Mouse (Mus musculus) forebrain, embryonic 15.5 days (tissue): ENCODE measurements around the gene Tmem38b. TPM values are rescaled to one million over a fixed set of nuclear protein-coding genes. Genes with fewer than 3 reads are reported as not detected.
A peak's percentile ranks its signal among the peaks of the same experiment; 100 is the strongest.
"Not testable (repeated sequence)": the region's sequence is repeated elsewhere in the genome, so short reads cannot be mapped to it uniquely, and the experiment has no call there.

Source experiments
- ATAC-seq: fragments of 200-750 bp; cut with Nextera tagmentation; replicated peaks from 2 replicates; pipeline ENCODE4 v1.8.0; 2017; ENCODE audit warnings: mild to moderate bottlenecking, moderate TSS enrichment, moderate library complexity
- H3K27ac ChIP-seq: fragments of 300-500 bp; sonication (generic); replicated peaks from 2 replicates; pipeline ENCODE4 v1.5.1; 2015; ENCODE audit warnings: mild to moderate bottlenecking, inconsistent platforms
- H3K27me3 ChIP-seq: fragments of 300-500 bp; sonication (generic); 2 replicates; pipeline ENCODE4 v1.6.1; 2015; ENCODE audit warnings: inconsistent platforms
- H3K36me3 ChIP-seq: fragments of 300-500 bp; sonication (generic); 2 replicates; pipeline ENCODE4 v1.6.1; 2015; ENCODE audit warnings: mild to moderate bottlenecking, inconsistent platforms
- H3K4me1 ChIP-seq: fragments of 300-500 bp; sonication (generic); 2 replicates; pipeline ENCODE4 v1.6.1; 2015; ENCODE audit warnings: inconsistent platforms
- H3K4me2 ChIP-seq: fragments of 300-500 bp; sonication (generic); replicated peaks from 2 replicates; pipeline ENCODE4 v1.6.1; 2015; ENCODE audit warnings: mild to moderate bottlenecking, inconsistent platforms
- H3K4me3 ChIP-seq: fragments of 300-500 bp; sonication (generic); 2 replicates; pipeline ENCODE4 v1.5.1; 2015; ENCODE audit warnings: mild to moderate bottlenecking, inconsistent platforms
- H3K9ac ChIP-seq: fragments of 300-500 bp; sonication (generic); replicated peaks from 2 replicates; pipeline ENCODE4 v1.6.1; 2015; ENCODE audit warnings: mild to moderate bottlenecking, inconsistent platforms
- H3K9me3 ChIP-seq: fragments of 300-500 bp; sonication (generic); 2 replicates; pipeline ENCODE4 v1.6.1; 2016; ENCODE audit warnings: inconsistent platforms
- WGBS: fragments of 180-500 bp; shearing (Covaris S2); methylation state at CpG from one replicate; pipeline ENCODE4 v1.1.7; 2015; ENCODE audit warnings: mixed read lengths; 5-methylcytosine and 5-hydroxymethylcytosine counted together
- polyA plus RNA-seq: library from polyadenylated mRNA; unstranded; fragments of >200 nt; fragmentation: Nextera tagmentation; extraction: Ambion mirVana; gene quantifications from 2 replicates; pipeline ENCODE4 v1.2.1, GENCODE M21; 2015

Tmem38b gene
- polyA plus RNA-seq, 1 experiment from 2014 or later, result 6.7 TPM

- H3K4me1 ChIP-seq, result peaks cover 12% of the 10 kb centered on the region; the same call in 1 of the 2 replicates
- WGBS, result 31% methylated on average over 7 of the region's 7 CpGs
These were observed 26.8 kb upstream of the Tmem38b start for GRCm38 (mm10) chr4:53798896-53799676.

GRCm38 (mm10) chr4:53799753-53800152 lies 26.1 kb upstream of the Tmem38b start:
- Histone ChIP-seq H3K4me1 (peaks cover 12% of the 10 kb centered on the region; the same call in 1 of the 2 replicates), H3K4me2 (no peak overlapping the region), H3K9me3 (no peaks in the 10 kb centered on the region), H3K9ac (no peak overlapping the region), H3K4me3 (no peak overlapping the region), H3K27me3 (no peaks in the 10 kb centered on the region), H3K36me3 (no peaks in the 10 kb centered on the region), H3K27ac (no peak overlapping the region)
- 27% methylated on average over 1 of the region's 1 CpGs for WGBS
- peak; percentile 53; the same call in 1 of the 2 replicates for ATAC-seq

More at GRCm38 (mm10) chr4:53798896-53799676, 26.8 kb upstream of the Tmem38b start:
- Histone ChIP-seq H3K9me3 (no peaks in the 10 kb centered on the region), H3K27ac (no peak overlapping the region), H3K4me3 (no peak overlapping the region), H3K36me3 (no peaks in the 10 kb centered on the region), H3K4me2 (no peak overlapping the region), H3K9ac (no peak overlapping the region), H3K27me3 (no peaks in the 10 kb centered on the region)
- ATAC-seq, result no peak

GRCm38 (mm10) chr4:53803674-53804073 lies 22.2 kb upstream of the Tmem38b start:
- H3K4me3 ChIP-seq, ATAC-seq, H3K4me1 ChIP-seq, H3K27ac ChIP-seq, H3K27me3 ChIP-seq, H3K4me2 ChIP-seq, H3K9me3 ChIP-seq, H3K9ac ChIP-seq, H3K36me3 ChIP-seq: not testable (repeated sequence)
- WGBS, result 91% methylated on average over 8 of the region's 8 CpGs

- not testable (repeated sequence) for H3K9me3 ChIP-seq, ATAC-seq, H3K9ac ChIP-seq, H3K4me3 ChIP-seq, H3K27ac ChIP-seq, H3K36me3 ChIP-seq, H3K27me3 ChIP-seq, H3K4me2 ChIP-seq, H3K4me1 ChIP-seq
- 75% methylated on average over 6 of the region's 6 CpGs for WGBS
These were observed 19.4 kb upstream of the Tmem38b start for GRCm38 (mm10) chr4:53806428-53806827.

- Histone ChIP-seq H3K9me3 (no peaks in the 10 kb centered on the region), H3K9ac (no peak overlapping the region), H3K27ac (no peak overlapping the region), H3K4me3 (no peak overlapping the region), H3K4me1 (no peaks in the 10 kb centered on the region), H3K4me2 (no peak overlapping the region), H3K36me3 (no peaks in the 10 kb centered on the region), H3K27me3 (no peaks in the 10 kb centered on the region)
- ATAC-seq, result no peak
- 77% methylated on average over 5 of the region's 5 CpGs for WGBS
These were observed 7.5 kb upstream of the Tmem38b start for GRCm38 (mm10) chr4:53818320-53818719.

- no peak overlapping the region for H3K9ac ChIP-seq
- no peak for ATAC-seq
- no peaks in the 10 kb centered on the region for H3K27me3 ChIP-seq
- peaks cover 7% of the 10 kb centered on the region for H3K4me1 ChIP-seq
- no peak overlapping the region for H3K27ac ChIP-seq
- no peak overlapping the region for H3K4me3 ChIP-seq
- no peaks in the 10 kb centered on the region for H3K9me3 ChIP-seq
- no peak overlapping the region for H3K4me2 ChIP-seq
- WGBS, result 37% methylated on average over 6 of the region's 6 CpGs
- no peaks in the 10 kb centered on the region for H3K36me3 ChIP-seq
These were observed 2.1 kb upstream of the Tmem38b start for GRCm38 (mm10) chr4:53823697-53824096.

GRCm38 (mm10) chr4:53824831-53825230 lies 1.0 kb upstream of the Tmem38b start:
- Histone ChIP-seq H3K27me3 (no peaks in the 10 kb centered on the region), H3K27ac (no peak overlapping the region), H3K9ac (no peak overlapping the region), H3K4me3 (no peak overlapping the region), H3K4me2 (no peak overlapping the region), H3K4me1 (peaks cover 7% of the 10 kb centered on the region), H3K9me3 (no peaks in the 10 kb centered on the region), H3K36me3 (no peaks in the 10 kb centered on the region)
- 63% methylated on average over 4 of the region's 4 CpGs for WGBS
- no peak for ATAC-seq

GRCm38 (mm10) chr4:53826641-53827248 lies 900 bp downstream of the Tmem38b start:
- 11% methylated on average over 11 of the region's 11 CpGs for WGBS
- no peaks in the 10 kb centered on the region for H3K9me3 ChIP-seq
- ATAC-seq, result no peak
- peak overlapping the region; percentile 68 for H3K4me2 ChIP-seq
- peak overlapping the region; percentile 74 for H3K9ac ChIP-seq
- H3K4me1 ChIP-seq, result peaks cover 7% of the 10 kb centered on the region
- H3K4me3 ChIP-seq, result peak overlapping the region; percentile 81
- H3K27me3 ChIP-seq, result no peaks in the 10 kb centered on the region
- H3K36me3 ChIP-seq, result no peaks in the 10 kb centered on the region
- H3K27ac ChIP-seq, result no peak overlapping the region

GRCm38 (mm10) chr4:53827869-53828268 lies 2.0 kb downstream of the Tmem38b start:
- Histone ChIP-seq H3K4me1 (peaks cover 7% of the 10 kb centered on the region), H3K9me3 (no peaks in the 10 kb centered on the region), H3K4me3 (no peak overlapping the region), H3K9ac (no peak overlapping the region), H3K27ac (no peak overlapping the region), H3K36me3 (no peaks in the 10 kb centered on the region), H3K4me2 (no peak overlapping the region), H3K27me3 (no peaks in the 10 kb centered on the region)
- ATAC-seq, result no peak
- WGBS, result 83% methylated on average over 5 of the region's 5 CpGs

GRCm38 (mm10) chr4:53828914-53829313 lies 3.1 kb downstream of the Tmem38b start:
- Histone ChIP-seq H3K9ac (no peak overlapping the region), H3K4me2 (no peak overlapping the region), H3K4me3 (no peak overlapping the region), H3K4me1 (peaks cover 7% of the 10 kb centered on the region), H3K27me3 (no peaks in the 10 kb centered on the region), H3K36me3 (no peaks in the 10 kb centered on the region), H3K9me3 (no peaks in the 10 kb centered on the region), H3K27ac (no peak overlapping the region)
- no peak for ATAC-seq
- WGBS, result 91% methylated on average over 3 of the region's 3 CpGs

- Histone ChIP-seq H3K27me3 (no peaks in the 10 kb centered on the region), H3K4me3 (no peak overlapping the region), H3K4me1 (peaks cover 7% of the 10 kb centered on the region), H3K4me2 (no peak overlapping the region), H3K9ac (no peak overlapping the region), H3K27ac (no peak overlapping the region), H3K36me3 (no peaks in the 10 kb centered on the region), H3K9me3 (no peaks in the 10 kb centered on the region)
- no peak for ATAC-seq
- WGBS, result 85% methylated on average over 4 of the region's 4 CpGs
These were observed 4.2 kb downstream of the Tmem38b start for GRCm38 (mm10) chr4:53830016-53830415.

- H3K36me3 ChIP-seq, result no peaks in the 10 kb centered on the region
- no peaks in the 10 kb centered on the region for H3K9me3 ChIP-seq
- 99% methylated on average over 2 of the region's 2 CpGs for WGBS
- H3K9ac ChIP-seq, result no peak overlapping the region
- no peak overlapping the region for H3K4me3 ChIP-seq
- H3K27me3 ChIP-seq, result no peaks in the 10 kb centered on the region
- H3K4me1 ChIP-seq, result peaks cover 7% of the 10 kb centered on the region
- H3K27ac ChIP-seq, result no peak overlapping the region
- H3K4me2 ChIP-seq, result no peak overlapping the region
- no peak for ATAC-seq
These were observed 4.7 kb downstream of the Tmem38b start for GRCm38 (mm10) chr4:53830579-53830978.
